Mouse (Mus musculus) cerebellum, postnatal 25 days (tissue): Measurements from ENCODE around the gene Sgce.
A peak's percentile ranks its signal among the peaks of the same experiment; 100 is the strongest.
"Not testable (repeated sequence)": the region's sequence is repeated elsewhere in the genome, so short reads cannot be mapped to it uniquely, and the experiment has no call there.

Experiments
- DNase-seq, 2 experiments: peaks; one replicate each; pipeline ENCODE4 v3.0.0; 2021; ENCODE audit warnings: mixed read lengths in 2 of 2

Gene Sgce

GRCm38 (mm10) chr6:4722142-4722541 is 24.9 kb downstream of the Sgce start:
- DNase-seq, result no peak

GRCm38 (mm10) chr6:4717344-4717743 is 29.7 kb downstream of the Sgce start:
- no peak for DNase-seq

GRCm38 (mm10) chr6:4716171-4716570 is 30.8 kb downstream of the Sgce start:
- no peak for DNase-seq

GRCm38 (mm10) chr6:4708971-4709370 is 38.0 kb downstream of the Sgce start:
- peak; percentile 10 to 31 for DNase-seq

- no peak for DNase-seq
Measured at GRCm38 (mm10) chr6:4706415-4706814, 40.6 kb downstream of the Sgce start.

GRCm38 (mm10) chr6:4703908-4704307 is 43.1 kb downstream of the Sgce start:
- DNase-seq, result no peak

- no peak for DNase-seq
Measured at GRCm38 (mm10) chr6:4701641-4702040, 45.4 kb downstream of the Sgce start.

- DNase-seq, result no peak
Measured at GRCm38 (mm10) chr6:4695778-4696177, 51.2 kb downstream of the Sgce start.

GRCm38 (mm10) chr6:4694672-4695231 is 52.3 kb downstream of the Sgce start:
- no peak for DNase-seq

- DNase-seq, result no peak
Measured at GRCm38 (mm10) chr6:4693544-4693943, 53.5 kb downstream of the Sgce start.

GRCm38 (mm10) chr6:4690438-4690837 is 56.6 kb downstream of the Sgce start:
- DNase-seq, result no peak

- no peak for DNase-seq
Measured at GRCm38 (mm10) chr6:4684706-4685340, 62.2 kb downstream of the Sgce start.

- DNase-seq, result no peak
Measured at GRCm38 (mm10) chr6:4680576-4680975, 66.4 kb downstream of the Sgce start.

GRCm38 (mm10) chr6:4679981-4680380 is 67.0 kb downstream of the Sgce start:
- no peak for DNase-seq

- no peak for DNase-seq
Measured at GRCm38 (mm10) chr6:4677356-4677761, 69.6 kb downstream of the Sgce start.

GRCm38 (mm10) chr6:4665154-4665553 is 81.9 kb downstream of the Sgce start:
- DNase-seq, result no peak

GRCm38 (mm10) chr6:4664313-4664712 is 82.7 kb downstream of the Sgce start:
- no peak for DNase-seq

- DNase-seq, result no peak
Measured at GRCm38 (mm10) chr6:4663516-4663915, 83.5 kb downstream of the Sgce start.

GRCm38 (mm10) chr6:4658861-4659260 is 88.1 kb downstream of the Sgce start:
- DNase-seq, result no peak

GRCm38 (mm10) chr6:4655924-4656323 is 91.1 kb downstream of the Sgce start:
- DNase-seq, result no peak

GRCm38 (mm10) chr6:4655466-4655865 is 91.5 kb downstream of the Sgce start:
- DNase-seq, result no peak

GRCm38 (mm10) chr6:4653741-4654140 is 93.3 kb downstream of the Sgce start:
- DNase-seq, result not testable (repeated sequence)

- DNase-seq, result no peak
Measured at GRCm38 (mm10) chr6:4652596-4653134, 94.3 kb downstream of the Sgce start.

- DNase-seq, result no peak
Measured at GRCm38 (mm10) chr6:4647351-4647750, 99.7 kb downstream of the Sgce start.

GRCm38 (mm10) chr6:4642068-4642467 is 104.9 kb downstream of the Sgce start:
- no peak for DNase-seq
